Mouse (Mus musculus): ENCODE results near the gene St3gal3. TPM values are rescaled to one million over a fixed set of nuclear protein-coding genes. Genes with fewer than 3 reads are reported as not detected.

St3gal3 gene
- polyA plus RNA-seq, 1 experiment from 2014 or later, result 13.2 TPM

DNA sequence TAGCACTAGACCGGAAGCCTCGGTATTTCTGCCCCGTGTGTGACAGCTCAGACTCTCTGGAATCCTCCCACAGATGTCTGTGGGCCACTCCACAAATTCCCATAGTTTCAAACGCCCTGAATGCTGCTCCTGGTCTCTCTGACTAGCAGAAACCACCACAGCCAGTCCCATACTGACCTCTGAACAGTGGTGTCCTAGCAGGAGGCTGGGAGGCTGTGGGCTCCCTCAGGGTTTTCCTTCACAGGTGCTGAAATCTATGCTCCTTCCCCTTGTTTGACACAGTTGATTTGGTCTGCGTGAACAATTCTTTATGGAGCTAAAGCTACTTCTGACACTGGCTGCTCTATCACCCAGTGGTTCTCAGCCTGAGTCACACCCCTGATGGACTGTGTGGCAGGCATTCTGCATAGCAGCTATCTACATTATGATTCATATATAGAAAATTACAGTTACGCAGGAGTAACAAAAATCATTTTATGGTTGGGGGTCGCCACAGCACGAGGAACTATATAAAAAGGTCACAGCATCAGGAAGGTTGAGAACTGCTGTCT, 31.4 kb downstream of the St3gal3 start:
- H3K27ac ChIP-seq (ENCODE audit: low read length), result no peak overlapping the region
- no peaks in the 10 kb centered on the region for H3K9me3 ChIP-seq (replicated peaks; ENCODE audit: control insufficient read depth, low read length, poor library complexity, severe bottlenecking)
- no peaks in the 10 kb centered on the region for H3K27me3 ChIP-seq (ENCODE audit: control insufficient read depth, insufficient read depth, low read depth, low read length)
- H3K4me3 ChIP-seq (ENCODE audit: low read depth, low read length), result no peak overlapping the region
- WGBS, result 91% methylated on average over 8 of the region's 8 CpGs
- H3K4me2 ChIP-seq (ENCODE audit: low read length), result no peak overlapping the region
- no peak overlapping the region for H3K9ac ChIP-seq (ENCODE audit: low read depth, low read length)
- H3K4me1 ChIP-seq (ENCODE audit: control insufficient read depth, insufficient read depth, low read length), result no peaks in the 10 kb centered on the region
- 0 out of 2 replicates have a peak, but pooled peaks cover 2% of the 10 kb centered on the region for H3K36me3 ChIP-seq (ENCODE audit: control insufficient read depth, insufficient read depth, low read length)
- no peak for ATAC-seq

DNA sequence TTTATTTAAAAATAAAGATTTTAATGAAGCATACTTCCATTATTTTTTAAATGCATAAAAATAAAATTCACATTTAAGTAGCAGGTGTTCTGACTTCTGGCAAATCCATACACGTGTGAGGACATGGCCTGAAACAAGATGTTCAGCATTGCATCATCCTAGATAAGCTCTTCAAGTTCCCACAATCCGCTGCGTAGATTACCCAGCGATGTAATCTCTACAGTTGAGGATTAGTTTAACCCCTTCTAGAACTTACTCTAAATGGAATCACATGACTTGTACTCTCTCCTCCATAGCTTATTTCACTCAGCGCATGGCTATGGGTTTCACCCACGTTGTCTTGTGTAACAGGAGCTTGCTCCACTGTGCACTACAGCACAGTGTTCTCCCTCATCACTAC, 33.2 kb downstream of the St3gal3 start:
- no peaks in the 10 kb centered on the region for H3K4me1 ChIP-seq (ENCODE audit: control insufficient read depth, insufficient read depth, low read length)
- H3K9ac ChIP-seq (ENCODE audit: low read depth, low read length), result no peak overlapping the region
- H3K36me3 ChIP-seq (ENCODE audit: control insufficient read depth, insufficient read depth, low read length), result 0 out of 2 replicates have a peak, but pooled peaks cover 2% of the 10 kb centered on the region
- H3K4me3 ChIP-seq (ENCODE audit: low read depth, low read length), result no peak overlapping the region
- WGBS, result 84% methylated on average over 6 of the region's 6 CpGs
- H3K27ac ChIP-seq (ENCODE audit: low read length), result no peak overlapping the region
- H3K4me2 ChIP-seq (ENCODE audit: low read length), result no peak overlapping the region
- H3K27me3 ChIP-seq (ENCODE audit: control insufficient read depth, insufficient read depth, low read depth, low read length), result no peaks in the 10 kb centered on the region
- no peaks in the 10 kb centered on the region for H3K9me3 ChIP-seq (replicated peaks; ENCODE audit: control insufficient read depth, low read length, poor library complexity, severe bottlenecking)
- ATAC-seq, result no peak

DNA sequence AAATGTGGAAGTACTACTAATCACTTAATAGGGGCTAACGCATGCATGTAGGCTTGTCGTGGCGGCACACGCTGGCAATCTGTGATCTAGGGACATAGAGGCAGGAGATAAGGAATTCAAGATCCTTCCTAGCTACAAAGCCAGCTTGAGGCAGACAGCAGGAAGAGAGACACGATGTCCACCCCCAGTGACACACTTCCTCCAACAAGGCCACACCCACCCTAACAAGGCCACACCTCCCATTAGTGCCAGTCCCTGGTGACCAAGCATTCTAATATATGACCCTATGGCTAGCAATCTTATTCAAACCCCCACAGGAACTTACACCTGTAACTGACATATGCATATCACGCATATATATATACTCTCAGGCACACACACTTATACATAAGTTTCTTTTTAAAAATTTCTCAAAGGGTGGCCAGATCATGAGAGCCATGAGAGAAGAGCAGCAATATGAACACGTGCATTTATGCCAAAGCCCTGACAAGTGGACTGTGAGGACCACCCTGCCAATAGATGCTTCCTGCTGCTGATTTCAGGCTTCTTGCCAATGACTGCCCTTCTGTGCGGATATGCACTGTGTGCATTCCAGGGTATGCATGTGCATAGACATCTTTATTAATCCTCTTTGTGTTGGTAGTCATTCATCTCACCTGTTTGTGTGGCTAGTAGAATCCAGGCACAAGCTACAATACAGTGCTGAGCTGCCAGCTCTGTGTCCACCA, 34.9 kb downstream of the St3gal3 start:
- no peak overlapping the region for H3K4me3 ChIP-seq (ENCODE audit: low read depth, low read length)
- 0 out of 2 replicates have a peak, but pooled peaks cover 2% of the 10 kb centered on the region for H3K36me3 ChIP-seq (ENCODE audit: control insufficient read depth, insufficient read depth, low read length)
- no peaks in the 10 kb centered on the region for H3K9me3 ChIP-seq (replicated peaks; ENCODE audit: control insufficient read depth, low read length, poor library complexity, severe bottlenecking)
- H3K9ac ChIP-seq (ENCODE audit: low read depth, low read length), result no peak overlapping the region
- 87% methylated on average over 8 of the region's 8 CpGs for WGBS
- H3K4me1 ChIP-seq (ENCODE audit: control insufficient read depth, insufficient read depth, low read length), result no peaks in the 10 kb centered on the region
- H3K4me2 ChIP-seq (ENCODE audit: low read length), result no peak overlapping the region
- no peaks in the 10 kb centered on the region for H3K27me3 ChIP-seq (ENCODE audit: control insufficient read depth, insufficient read depth, low read depth, low read length)
- ATAC-seq, result no peak
- no peak overlapping the region for H3K27ac ChIP-seq (ENCODE audit: low read length)

DNA sequence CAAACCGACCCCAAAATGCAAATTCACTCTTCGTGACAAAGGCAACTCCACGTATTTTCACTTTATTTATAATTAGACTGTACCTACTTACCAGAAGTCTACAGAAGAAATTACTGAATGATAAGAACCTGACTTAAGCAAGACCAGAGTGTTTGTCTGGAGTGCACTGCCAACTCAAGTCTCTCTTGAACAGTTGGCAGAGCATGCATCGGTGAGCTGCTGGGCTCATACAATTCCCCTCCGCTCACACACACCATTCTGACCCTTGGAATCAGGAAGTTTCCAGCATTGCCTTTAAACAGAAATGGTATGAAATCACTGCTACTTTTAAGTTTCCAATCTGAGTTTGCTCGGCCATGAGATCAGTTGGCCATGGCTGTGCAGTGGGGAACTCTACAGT, 36.1 kb downstream of the St3gal3 start:
- Histone ChIP-seq H3K27me3 (ENCODE audit: control insufficient read depth, insufficient read depth, low read depth, low read length) (no peaks in the 10 kb centered on the region), H3K4me1 (ENCODE audit: control insufficient read depth, insufficient read depth, low read length) (no peaks in the 10 kb centered on the region), H3K4me2 (ENCODE audit: low read length) (no peak overlapping the region), H3K27ac (ENCODE audit: low read length) (no peak overlapping the region), H3K4me3 (ENCODE audit: low read depth, low read length) (no peak overlapping the region), H3K9me3 (replicated peaks; ENCODE audit: control insufficient read depth, low read length, poor library complexity, severe bottlenecking) (no peaks in the 10 kb centered on the region), H3K9ac (ENCODE audit: low read depth, low read length) (no peak overlapping the region), H3K36me3 (ENCODE audit: control insufficient read depth, insufficient read depth, low read length) (no peaks in the 10 kb centered on the region)
- no peak for ATAC-seq
- WGBS, result 91% methylated on average over 6 of the region's 6 CpGs

DNA sequence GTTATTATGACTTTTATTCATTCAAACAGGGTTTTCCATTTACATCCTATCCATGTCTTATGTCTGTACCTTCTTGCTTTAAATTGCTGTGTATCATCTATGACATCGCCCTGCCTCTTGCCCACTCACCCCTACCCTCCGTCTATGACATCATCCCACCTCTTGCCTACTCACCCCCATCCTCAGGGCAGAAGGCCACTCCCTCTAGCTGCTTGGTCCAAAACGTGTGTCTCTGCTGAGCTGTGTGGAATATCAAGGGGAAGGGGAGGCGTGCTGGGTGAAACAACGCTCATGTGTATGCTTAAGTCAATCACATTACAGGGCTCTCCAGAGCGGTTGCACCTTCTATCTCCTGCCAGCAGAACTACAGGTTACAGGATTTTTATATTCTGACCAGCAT, 38.6 kb downstream of the St3gal3 start:
- Histone ChIP-seq H3K27ac (ENCODE audit: low read length) (no peak overlapping the region), H3K4me2 (ENCODE audit: low read length) (no peak overlapping the region), H3K36me3 (ENCODE audit: control insufficient read depth, insufficient read depth, low read length) (no peaks in the 10 kb centered on the region), H3K4me1 (ENCODE audit: control insufficient read depth, insufficient read depth, low read length) (no peaks in the 10 kb centered on the region), H3K9ac (ENCODE audit: low read depth, low read length) (no peak overlapping the region), H3K27me3 (ENCODE audit: control insufficient read depth, insufficient read depth, low read depth, low read length) (no peaks in the 10 kb centered on the region), H3K4me3 (ENCODE audit: low read depth, low read length) (no peak overlapping the region), H3K9me3 (replicated peaks; ENCODE audit: control insufficient read depth, low read length, poor library complexity, severe bottlenecking) (no peaks in the 10 kb centered on the region)
- WGBS, result 83% methylated on average over 6 of the region's 6 CpGs
- ATAC-seq, result no peak

DNA sequence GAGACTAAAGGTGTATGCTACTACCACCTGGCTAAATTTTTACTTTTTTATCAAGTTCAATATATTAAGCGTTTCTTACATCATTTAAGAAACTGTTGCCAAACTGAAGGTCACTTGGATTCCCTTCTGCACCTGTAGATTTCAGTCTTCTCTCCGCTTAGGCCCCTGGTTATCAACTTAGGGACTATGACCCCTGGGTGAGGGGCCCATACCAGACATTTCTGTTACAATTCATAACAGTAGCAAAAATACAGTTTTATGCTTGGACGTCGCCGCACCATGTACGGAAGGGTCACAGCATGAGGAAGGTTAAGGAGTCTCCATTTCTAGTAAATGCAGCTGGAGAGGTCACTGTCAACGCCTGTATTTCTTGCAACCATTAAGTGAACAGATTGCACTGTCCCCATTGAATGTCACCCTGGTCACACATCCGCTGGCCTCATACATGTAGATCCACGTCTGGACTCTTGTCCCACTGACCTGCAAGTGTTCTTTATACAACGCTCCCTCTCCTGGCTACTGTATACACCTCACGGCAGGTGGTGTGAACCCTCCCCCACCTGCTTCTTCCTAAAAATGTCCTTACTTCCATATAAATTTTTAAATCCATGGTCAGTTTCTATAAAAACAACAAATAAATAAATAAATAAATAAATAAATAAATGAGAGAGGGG, 41.8 kb downstream of the St3gal3 start:
- Histone ChIP-seq H3K27me3 (ENCODE audit: control insufficient read depth, insufficient read depth, low read depth, low read length) (no peaks in the 10 kb centered on the region), H3K4me1 (ENCODE audit: control insufficient read depth, insufficient read depth, low read length) (no peaks in the 10 kb centered on the region), H3K36me3 (ENCODE audit: control insufficient read depth, insufficient read depth, low read length) (no peaks in the 10 kb centered on the region), H3K9me3 (replicated peaks; ENCODE audit: control insufficient read depth, low read length, poor library complexity, severe bottlenecking) (no peaks in the 10 kb centered on the region), H3K4me3 (ENCODE audit: low read depth, low read length) (no peak overlapping the region), H3K27ac (ENCODE audit: low read length) (no peak overlapping the region), H3K9ac (ENCODE audit: low read depth, low read length) (no peak overlapping the region), H3K4me2 (ENCODE audit: low read length) (no peak overlapping the region)
- no peak for ATAC-seq
- 95% methylated on average over 11 of the region's 11 CpGs for WGBS

DNA sequence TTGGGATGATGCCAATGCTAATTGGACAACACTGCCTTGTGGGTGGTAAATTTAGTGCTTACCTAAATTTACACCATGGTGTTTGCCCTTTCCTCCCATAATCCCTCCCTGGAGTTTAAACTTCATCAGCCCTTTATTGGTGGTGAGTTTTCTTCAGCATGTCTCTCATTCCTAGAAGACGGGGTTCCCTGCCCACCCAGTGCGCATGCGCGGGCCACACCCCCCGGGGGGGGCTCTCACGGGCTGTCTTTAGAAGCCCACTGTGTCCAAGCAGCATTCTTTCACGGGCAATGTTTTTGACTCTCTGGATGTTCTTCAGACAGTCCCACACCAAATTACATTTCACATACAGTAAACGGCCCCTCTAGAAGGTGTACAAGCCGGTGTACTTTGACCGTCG, 44.3 kb downstream of the St3gal3 start:
- Histone ChIP-seq H3K27ac (ENCODE audit: low read length) (no peak overlapping the region), H3K4me3 (ENCODE audit: low read depth, low read length) (no peak overlapping the region), H3K36me3 (ENCODE audit: control insufficient read depth, insufficient read depth, low read length) (no peaks in the 10 kb centered on the region), H3K9ac (ENCODE audit: low read depth, low read length) (no peak overlapping the region), H3K4me2 (ENCODE audit: low read length) (no peak overlapping the region), H3K9me3 (replicated peaks; ENCODE audit: control insufficient read depth, low read length, poor library complexity, severe bottlenecking) (no peaks in the 10 kb centered on the region), H3K27me3 (ENCODE audit: control insufficient read depth, insufficient read depth, low read depth, low read length) (no peaks in the 10 kb centered on the region), H3K4me1 (ENCODE audit: control insufficient read depth, insufficient read depth, low read length) (no peaks in the 10 kb centered on the region)
- WGBS, result 92% methylated on average over 11 of the region's 11 CpGs
- no peak for ATAC-seq

DNA sequence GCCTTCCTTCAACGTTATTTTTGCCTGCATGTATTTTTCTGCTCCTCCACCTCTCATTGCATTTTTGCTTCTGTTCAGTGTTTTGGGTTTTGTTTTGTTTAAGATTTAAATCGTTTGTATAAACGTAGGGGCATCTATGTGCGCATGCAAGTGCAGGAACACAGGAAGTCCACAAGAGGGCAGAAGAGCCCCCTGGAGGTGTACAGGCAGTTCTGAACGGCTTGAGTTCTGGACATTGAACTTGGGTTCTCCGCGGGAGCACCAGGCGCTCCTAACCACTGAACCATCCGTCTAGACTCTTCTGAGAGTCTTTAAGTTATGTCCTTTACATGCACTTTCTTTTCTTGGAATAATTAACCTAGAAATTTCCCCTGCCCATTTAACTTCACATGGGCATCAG, 44.8 kb downstream of the St3gal3 start:
- Histone ChIP-seq H3K27ac (ENCODE audit: low read length) (no peak overlapping the region), H3K36me3 (ENCODE audit: control insufficient read depth, insufficient read depth, low read length) (no peaks in the 10 kb centered on the region), H3K9ac (ENCODE audit: low read depth, low read length) (no peak overlapping the region), H3K27me3 (ENCODE audit: control insufficient read depth, insufficient read depth, low read depth, low read length) (no peaks in the 10 kb centered on the region), H3K4me3 (ENCODE audit: low read depth, low read length) (no peak overlapping the region), H3K4me1 (ENCODE audit: control insufficient read depth, insufficient read depth, low read length) (no peaks in the 10 kb centered on the region), H3K9me3 (replicated peaks; ENCODE audit: control insufficient read depth, low read length, poor library complexity, severe bottlenecking) (no peaks in the 10 kb centered on the region), H3K4me2 (ENCODE audit: low read length) (no peak overlapping the region)
- WGBS, result 57% methylated on average over 9 of the region's 9 CpGs
- ATAC-seq, result no peak

DNA sequence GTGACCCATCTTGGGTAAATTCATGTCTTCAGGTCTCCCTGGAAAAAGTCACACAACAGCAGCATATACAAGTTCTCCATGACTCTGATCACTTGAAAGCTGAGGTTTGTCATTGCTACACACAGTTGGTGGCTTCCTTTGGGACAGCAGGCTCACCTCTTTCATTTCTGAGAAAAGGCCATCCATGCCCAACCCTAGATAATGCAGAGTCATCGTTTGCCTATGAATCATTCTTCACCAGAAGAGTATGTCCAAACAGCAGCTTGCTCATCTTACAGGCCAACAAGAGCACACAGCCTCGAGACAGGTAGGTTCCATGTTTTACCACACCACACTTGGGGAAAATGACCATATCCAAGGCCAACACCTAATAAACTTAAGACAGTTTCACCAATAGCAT, 45.9 kb downstream of the St3gal3 start:
- no peaks in the 10 kb centered on the region for H3K4me1 ChIP-seq (ENCODE audit: control insufficient read depth, insufficient read depth, low read length)
- no peak overlapping the region for H3K9ac ChIP-seq (ENCODE audit: low read depth, low read length)
- 93% methylated on average over 2 of the region's 2 CpGs for WGBS
- H3K27me3 ChIP-seq (ENCODE audit: control insufficient read depth, insufficient read depth, low read depth, low read length), result no peaks in the 10 kb centered on the region
- H3K36me3 ChIP-seq (ENCODE audit: control insufficient read depth, insufficient read depth, low read length), result no peaks in the 10 kb centered on the region
- H3K4me3 ChIP-seq (ENCODE audit: low read depth, low read length), result no peak overlapping the region
- no peaks in the 10 kb centered on the region for H3K9me3 ChIP-seq (replicated peaks; ENCODE audit: control insufficient read depth, low read length, poor library complexity, severe bottlenecking)
- no peak overlapping the region for H3K4me2 ChIP-seq (ENCODE audit: low read length)
- no peak overlapping the region for H3K27ac ChIP-seq (ENCODE audit: low read length)
- ATAC-seq, result no peak
